Mouse (Mus musculus): ENCODE data around the gene Xrcc3.

Gene Xrcc3

DNA sequence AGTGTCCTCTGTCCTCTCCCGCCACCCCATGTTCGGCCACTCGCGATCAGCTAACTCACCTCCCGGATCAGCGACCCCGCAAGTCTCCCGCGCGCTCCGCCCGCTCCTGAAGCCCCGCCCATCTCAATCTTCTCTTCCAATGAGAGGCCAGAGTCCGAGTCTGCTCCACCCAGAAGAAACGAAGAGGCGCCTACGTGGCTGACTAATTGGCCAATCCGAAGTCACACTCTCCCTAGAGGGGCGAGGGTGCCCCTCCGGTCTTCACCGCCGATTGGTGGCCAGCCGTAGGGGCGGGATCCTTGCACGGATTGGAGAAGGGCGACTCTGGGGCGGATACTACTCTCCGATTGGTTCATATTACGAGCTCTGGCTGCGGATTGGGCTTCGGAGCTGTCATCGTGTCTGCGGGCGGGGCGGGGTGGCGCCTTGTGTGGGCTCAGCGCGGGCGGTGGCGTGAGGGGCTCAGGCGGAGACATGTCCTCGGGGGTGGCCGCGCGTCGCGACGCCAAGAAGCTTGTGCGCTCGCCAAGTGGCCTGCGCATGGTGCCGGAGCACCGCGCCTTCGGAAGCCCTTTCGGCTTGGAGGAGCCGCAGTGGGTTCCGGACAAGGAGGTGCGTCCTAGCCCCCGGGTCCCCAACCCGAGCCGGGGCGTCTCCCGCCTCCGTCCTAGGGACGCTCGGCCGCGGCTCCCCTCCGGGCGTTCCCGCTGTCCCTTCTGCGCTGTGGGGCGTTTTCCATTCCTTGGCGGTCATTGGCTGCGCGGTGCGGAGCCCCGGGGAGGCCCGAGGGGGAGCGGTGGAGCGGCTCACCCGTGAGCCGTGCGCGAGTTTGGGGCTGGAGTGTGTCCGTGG lies at the start of gene Xrcc3, which contains the start of gene Zfyve21:
Gene Xrcc3 (minus strand): TSS at position 108 of the 852 bp plus-strand sequence.
Gene Zfyve21 (plus strand): TSS at position 405 of the 852 bp plus-strand sequence.
- DNase-seq (ENCODE audit: low read depth, low spot score), result peak; percentile 99

DNA sequence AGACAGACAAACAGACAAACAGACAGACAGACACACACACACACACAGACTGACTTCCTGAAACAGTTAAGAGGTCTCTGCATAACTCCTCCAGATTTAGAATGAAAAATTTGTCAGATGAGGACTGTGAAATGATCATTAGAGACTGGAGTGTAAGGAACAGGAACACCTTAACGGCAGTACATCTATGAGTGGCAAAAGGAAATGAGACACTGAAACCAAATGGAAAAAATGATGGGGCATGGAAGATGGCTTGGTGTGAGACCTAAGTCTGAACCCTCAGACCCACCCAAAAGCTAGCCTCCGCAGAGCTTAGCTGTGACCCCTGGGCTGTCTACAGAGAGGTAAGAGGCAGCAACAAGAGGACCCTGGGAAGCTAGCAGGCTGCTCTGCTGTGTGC lies 41.8 kb upstream of the Xrcc3 start:
- no peak for DNase-seq (ENCODE audit: low read depth, low spot score)

DNA sequence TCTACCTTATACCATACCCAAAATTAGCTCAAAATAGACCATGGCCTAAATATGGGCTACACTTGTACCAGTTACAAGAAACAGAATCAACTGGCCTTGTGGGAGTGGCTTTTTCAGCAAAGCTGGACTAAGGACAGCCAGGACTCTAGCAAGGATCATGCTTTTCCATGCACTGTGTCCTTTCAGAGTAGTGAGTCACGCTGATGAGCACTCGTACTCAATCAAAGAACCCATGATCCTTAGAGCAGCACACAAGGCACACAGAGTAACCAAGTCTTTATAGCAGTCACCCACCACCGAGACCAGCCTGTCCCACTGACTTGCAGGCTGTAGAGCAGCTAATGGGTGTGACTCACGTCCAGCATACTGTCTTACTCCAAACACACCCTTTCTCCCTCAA lies 39.9 kb upstream of the Xrcc3 start:
- no peak for DNase-seq (ENCODE audit: low read depth, low spot score)

DNA sequence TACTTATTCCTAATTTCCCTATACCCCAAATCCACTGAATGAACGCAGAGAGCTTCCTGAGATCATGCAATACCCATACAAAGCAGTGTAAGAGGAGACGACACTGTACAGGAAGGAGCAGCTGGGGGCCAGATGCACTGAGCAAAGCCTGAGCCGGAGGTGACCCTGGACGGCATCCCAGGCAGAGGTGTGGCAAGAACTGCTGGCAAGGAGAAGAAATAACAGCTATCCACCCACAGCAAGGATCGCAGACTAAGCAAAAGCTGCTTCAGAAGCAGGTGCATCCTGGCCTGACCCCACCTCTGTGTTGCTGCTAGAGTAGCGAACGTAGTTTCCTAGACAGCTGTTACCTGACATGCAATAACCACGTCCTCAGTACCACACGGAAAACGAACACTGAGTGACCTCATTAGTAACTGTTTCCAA lies 39.4 kb upstream of the Xrcc3 start:
- DNase-seq (ENCODE audit: low read depth, low spot score), result peak; percentile 17

DNA sequence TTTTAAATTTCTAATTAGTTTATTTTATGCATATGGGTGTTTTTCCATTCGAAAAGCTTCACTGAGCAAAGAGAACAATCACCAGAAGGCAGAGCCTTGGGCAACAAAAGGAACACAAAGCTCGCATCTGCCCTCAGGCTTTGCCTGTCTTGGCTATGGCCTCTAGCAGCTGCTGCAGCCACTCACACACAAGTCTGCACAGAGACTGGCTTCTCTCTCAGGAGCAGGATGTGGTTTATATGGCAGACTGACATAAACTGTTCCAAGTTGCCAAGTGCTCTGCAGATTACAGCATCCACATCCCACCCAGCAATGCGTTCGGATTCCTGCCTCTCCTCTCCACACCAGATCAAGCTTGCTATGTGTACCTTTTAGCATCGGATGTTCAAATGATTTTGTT lies 38.1 kb upstream of the Xrcc3 start:
- no peak for DNase-seq (ENCODE audit: low read depth, low spot score)

DNA sequence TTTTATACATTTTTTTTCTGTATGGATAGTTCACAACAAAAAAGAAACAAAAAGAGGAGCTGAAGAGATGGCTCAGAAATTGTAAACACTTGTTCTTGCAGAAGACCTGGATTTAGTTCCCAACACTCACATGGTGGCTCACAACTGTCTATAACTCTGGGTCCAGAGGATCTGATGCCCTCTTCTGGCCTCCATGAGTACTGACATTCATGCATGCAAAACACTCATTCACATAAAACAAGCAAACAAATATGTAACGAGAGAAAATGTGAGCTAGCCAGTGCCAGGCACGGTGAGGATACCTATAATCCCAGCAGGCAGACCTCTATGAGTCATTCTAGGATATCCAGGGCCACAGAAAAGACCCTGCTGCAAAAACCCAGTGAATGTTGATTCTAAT lies 37.6 kb upstream of the Xrcc3 start:
- DNase-seq (ENCODE audit: low read depth, low spot score), result no peak

DNA sequence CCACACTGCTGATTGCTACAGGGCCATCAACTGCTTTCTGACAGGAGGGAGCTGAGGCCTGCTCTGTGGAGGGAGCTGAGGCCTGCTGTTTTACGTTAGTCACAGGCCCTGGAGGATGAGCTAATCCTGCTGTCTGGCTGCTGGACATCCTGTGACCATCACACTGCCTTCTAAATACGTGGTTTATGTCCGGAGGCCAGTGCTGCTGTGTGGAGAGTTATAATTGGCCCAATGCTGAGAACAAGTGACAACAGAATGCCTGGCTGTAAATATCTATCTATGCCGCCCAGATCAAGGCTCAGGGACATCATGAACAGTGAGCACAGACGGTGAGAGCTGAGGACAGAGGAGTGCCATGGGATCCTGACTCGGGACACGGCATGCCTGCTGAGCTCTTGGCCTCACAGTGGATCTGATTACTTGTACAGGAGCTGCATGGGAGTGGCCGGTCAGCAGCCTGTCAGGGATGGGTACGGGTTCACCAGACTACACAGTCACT lies 34.7 kb upstream of the Xrcc3 start:
- no peak for DNase-seq (ENCODE audit: low read depth, low spot score)

DNA sequence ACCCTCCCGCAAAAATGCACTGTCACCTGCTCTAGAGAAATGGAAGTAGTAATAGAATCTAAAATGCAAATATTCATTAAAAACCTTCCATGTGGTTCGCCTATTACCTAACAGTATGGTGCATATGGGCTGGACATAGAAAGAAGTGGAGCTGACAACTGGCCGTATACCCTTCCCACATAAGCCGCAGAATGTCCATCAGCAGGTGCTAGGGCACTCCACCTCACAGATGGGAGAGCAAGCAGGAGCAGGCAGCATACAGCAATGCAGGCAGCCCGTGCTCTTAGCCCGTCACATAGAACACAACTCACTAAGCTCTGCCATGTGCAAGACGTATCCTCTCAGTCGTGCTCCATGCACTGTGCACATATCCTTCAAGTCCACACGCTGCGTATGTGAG lies 33.1 kb upstream of the Xrcc3 start:
- no peak for DNase-seq (ENCODE audit: low read depth, low spot score)

DNA sequence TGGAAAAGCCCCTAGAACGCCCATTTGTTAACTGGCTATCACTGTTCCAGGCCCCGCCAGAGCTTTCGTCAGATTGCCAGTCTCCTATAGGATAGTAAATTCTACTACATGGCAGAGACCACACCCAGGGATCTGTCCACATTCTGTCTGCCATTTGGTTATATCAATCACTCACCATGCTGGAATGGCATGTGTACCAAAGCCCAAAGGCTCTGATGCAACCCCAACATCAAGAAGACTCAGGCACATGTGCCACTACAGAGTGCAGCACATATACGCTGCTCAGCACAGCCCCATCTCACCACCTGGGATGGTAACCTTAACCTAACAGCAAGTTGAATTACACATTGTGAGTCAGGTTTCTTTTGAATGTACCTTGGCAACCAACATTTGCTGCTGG lies 32.3 kb upstream of the Xrcc3 start:
- no peak for DNase-seq (ENCODE audit: low read depth, low spot score)

DNA sequence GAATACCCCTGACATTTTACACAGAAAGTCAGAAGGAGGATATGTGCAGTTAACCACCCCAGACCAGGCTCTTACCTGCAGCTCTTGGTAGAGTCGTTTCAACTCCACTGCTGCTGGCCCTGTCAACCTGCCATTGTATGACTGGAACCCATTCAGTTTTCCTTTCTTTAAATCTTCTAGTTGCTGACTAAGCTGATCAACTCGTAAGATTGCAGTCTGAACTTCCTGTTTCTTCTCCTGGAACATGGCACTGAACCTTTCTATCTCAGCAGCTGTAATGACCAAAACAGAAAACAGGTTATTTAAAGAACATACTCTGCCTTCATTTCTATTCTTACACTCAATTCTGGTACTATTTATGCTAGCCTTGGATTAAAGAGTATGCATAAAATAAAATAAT lies 29.8 kb upstream of the Xrcc3 start:
- no peak for DNase-seq (ENCODE audit: low read depth, low spot score)

DNA sequence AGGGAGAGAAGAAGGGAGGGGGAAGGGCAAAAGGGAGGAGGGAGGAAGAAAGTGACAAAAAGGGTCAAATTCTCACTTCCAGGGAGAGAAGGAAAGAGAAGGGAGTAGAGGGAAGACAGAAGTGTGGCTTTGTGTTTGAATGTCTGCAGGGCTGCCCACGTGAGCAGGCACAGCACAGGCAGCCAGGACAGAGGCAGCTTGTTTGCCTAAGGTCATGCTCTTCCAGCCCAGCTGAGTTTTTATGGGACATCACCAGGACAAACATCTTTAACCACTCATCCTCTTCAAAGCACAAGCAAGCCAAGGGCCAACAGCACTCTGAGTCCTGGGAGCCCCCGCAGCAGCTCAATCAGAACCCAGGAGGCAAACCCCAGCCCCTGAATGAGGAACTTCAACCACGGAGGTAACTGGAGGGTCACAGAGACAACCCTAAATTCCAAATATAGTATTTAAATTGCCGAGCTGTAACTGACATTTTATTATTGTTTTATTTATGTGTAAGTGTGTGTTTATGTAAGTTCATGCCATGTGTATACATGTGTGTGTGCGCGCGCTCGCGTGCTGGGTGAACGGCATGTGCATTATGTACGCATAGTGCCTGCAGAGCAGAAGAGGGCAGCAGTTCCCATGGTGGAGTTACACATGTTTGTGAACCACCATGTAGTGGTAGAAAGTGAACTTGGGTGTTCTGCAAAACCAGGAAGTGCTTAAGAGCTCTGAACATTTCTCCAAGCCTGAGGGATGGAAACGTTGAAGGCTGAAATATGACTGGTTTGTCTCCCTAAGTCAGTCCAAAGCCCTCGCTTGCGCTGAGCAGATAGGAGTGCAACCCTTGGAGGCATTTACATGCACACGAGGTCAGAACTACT lies 29.1 kb upstream of the Xrcc3 start:
- DNase-seq (ENCODE audit: low read depth, low spot score), result no peak

DNA sequence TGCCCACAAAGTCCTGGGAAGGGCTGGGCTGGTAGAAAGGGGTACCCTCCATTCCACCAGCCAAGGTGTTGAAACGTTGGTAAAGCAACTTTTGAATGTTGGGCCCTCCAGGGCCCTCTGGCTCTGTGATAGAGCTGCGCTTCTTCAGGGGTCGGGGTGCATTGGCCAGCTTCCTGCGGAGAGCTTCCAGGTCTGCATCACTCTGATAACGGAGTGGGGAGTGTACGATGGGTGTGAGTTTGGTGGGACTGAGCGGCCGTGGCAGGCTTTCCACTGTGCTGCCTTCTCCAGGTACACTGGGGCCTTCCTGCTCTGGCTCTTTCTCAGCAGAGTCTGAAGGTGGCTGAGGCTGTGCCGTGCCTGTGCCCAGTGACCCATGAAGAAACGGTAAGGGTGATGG lies 19.8 kb upstream of the Xrcc3 start:
- no peak for DNase-seq (ENCODE audit: low read depth, low spot score)

DNA sequence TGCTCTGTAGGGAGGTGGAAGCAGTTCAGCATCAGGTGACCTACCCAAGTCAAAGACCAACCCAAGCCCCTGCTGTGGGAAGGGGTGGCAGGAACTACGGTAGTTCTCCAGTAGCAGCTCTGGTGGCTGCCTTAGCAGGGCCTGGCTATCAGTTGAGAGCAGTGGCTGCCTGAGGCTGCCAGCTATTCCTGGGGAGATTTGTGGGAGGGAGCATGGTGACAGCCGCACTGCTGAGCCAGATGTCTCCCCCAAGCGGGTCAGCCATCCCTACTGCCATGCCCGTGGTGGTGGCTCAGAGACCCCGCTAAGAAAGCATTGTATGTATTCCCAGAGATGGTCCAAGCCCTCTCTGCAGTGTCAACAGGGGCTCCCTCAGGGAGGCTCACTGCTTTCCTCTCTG lies 19.0 kb upstream of the Xrcc3 start:
- no peak for DNase-seq (ENCODE audit: low read depth, low spot score)

DNA sequence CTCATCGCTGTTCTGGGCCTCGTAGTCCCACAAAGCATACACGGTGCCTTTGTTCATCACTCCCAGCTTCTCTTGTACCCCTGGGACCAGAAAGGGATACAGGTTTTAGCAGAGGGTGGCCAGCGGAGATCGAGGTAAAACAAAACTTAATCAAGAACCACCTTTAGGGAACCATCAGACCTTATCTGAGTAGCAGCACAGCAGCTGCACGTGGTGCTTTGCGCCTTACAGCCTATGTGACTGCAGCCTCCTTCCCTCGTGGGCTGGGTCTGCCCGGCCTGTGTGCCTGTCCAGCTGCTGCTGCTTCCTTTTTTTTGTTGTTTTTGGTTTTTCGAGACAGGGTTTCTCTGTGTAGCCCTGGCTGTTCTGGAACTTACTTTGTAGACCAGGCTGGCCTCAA lies 16.7 kb upstream of the Xrcc3 start:
- DNase-seq (ENCODE audit: low read depth, low spot score), result no peak

DNA sequence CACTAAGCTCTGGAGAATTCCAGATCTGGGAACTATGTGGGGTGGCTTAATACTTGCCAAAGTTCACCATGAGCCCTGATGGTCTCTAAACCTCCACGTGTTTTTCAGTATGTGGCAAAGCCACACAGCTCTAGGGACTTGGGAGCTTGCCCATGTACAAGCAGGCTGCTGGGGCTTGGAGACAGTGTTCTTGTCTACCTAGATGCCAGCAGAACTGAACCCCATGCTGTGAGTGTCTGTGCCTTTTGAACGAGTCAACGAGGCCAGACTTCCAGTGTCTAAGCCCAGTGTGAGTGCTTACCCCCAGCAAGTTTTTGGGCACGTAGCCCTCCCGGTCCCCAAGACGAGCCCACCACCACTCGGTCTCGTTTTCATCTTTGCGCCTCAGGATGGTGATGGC lies 16.3 kb upstream of the Xrcc3 start:
- DNase-seq (ENCODE audit: low read depth, low spot score), result no peak

DNA sequence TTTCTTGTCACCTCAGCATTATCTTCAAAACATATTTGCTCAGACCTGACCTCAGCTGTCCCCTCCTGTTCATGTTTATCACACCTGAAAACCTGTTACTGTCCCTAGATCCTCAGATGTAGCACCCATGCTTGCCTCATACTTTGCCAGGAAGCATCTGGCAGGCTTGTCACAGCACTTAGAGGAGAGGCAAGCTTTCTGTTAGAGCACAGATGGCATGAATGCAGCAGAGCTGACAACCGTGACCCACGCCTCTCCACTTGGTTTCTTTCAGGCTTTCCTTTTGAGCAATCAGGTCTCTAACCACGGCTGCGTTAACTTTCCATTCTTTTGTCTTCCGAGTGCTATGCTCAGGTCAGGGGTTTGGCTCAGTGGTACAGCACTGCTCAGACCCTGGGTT lies 15.8 kb upstream of the Xrcc3 start:
- no peak for DNase-seq (ENCODE audit: low read depth, low spot score)

DNA sequence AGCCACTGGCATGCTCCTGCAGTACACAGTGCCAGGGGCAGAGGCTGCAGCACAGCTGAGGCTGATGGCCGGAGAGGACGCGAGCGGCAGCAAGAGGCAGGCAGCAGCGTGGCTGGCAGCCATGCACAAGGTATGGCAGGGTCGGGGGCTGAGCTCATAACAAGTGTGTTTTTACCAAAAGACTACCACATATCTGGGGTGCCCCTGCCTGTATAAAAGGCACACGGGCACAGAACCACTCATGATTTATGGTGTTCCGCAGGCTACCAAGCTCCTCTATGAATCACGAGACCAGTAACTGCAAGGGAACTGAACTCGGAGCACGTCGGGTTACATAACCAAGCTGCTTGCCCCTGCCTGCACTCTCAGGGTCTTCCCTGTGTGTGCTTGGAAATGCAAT lies 13.9 kb upstream of the Xrcc3 start:
- DNase-seq (ENCODE audit: low read depth, low spot score), result no peak

DNA sequence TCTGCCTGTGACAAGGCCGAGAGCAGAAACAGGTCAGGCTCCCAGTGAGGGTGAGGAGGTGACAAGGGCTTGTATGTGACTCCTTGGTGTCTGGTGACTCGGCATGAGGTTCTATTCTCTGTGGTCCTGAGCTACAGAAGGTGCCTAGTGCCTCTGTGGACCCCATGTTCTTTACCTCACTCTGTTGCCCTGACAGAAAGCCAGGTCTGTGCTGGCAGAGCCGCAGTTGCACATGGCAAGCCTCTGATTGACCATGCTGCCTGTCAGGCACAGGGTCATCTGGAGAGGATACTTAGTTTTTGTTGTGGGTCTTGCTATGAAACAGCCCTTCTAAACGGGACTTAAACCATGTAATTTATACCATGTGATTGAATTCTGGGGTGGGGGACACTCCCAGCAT lies 8.3 kb upstream of the Xrcc3 start:
- DNase-seq (ENCODE audit: low read depth, low spot score), result no peak

DNA sequence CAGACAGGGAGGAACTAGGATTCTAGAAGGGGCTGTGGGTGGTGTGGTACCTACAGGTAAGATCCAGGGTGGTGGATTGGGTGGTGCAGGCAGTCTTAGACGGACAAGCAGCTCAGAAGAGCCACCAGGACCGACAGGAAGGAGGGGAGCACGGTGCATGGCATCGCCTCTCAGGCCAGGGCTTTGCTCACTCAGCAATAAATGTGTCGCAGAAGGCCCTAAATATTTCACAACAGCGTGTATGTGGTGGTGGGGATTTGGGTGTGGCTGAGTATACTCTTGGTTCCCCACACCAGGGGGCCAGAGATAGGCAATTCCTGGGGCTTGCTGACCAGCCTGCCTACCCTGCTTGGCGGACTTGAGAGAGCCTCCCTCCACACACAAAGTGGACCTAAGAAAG lies 7.0 kb upstream of the Xrcc3 start:
- no peak for DNase-seq (ENCODE audit: low read depth, low spot score)

DNA sequence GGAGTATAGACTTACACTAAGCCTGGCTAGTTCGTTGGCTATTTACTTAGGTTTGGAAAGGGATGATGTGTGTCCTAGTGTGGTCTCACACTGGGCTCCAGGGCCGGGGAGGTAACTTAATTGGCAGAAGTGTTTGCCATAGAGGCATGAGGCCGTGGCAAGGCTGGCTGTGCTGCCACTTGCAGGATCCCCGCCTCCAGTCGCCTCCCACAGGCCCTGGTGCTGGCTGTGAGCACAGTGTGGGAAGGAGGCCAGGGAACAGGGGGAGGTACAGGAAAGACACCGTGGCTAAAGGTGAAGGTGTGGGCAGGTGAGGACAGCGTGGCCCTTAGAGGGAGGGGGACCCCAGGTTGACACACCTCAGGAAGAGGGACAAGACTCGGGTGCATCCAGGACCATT lies 6.3 kb upstream of the Xrcc3 start:
- no peak for DNase-seq (ENCODE audit: low read depth, low spot score)

DNA sequence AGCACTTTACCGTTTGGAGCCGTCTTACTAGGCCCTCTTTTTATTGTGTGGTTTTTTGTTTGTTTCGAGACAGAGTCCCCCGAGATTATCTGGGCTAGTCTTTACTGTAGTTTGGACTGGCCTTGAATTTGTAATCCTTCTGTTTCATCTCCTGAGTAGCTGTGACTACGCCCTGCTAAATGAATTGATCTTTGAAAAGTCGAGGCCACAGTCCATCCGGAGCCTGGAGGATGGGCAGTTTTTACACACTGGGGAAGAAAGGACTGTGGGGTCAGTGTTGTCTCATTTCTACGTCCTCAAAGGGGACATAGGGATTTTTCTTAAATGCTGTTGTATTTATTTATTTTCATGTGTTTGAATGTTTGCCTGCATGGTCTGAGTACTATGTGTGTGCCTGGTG lies 4.3 kb upstream of the Xrcc3 start:
- no peak for DNase-seq (ENCODE audit: low read depth, low spot score)

DNA sequence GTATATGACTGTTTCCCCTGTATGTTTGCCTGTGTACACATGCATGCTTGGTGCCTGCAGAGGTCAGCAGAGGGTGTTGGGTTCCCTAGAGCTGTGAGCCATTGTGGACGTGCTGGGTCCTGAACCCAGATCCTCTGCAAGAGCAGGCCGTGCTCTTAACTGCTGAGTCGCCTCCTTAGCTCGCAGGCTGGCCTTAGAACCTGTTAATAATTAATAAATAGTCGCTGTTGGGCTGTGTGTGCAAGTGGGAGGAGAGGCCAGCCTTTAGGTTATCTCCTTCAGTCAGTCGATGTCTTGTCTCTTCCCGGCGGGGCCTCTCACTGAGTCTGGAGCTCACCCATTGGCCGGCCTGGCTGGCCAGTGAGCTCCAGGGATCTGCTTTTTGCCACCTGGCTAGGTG lies 3.3 kb upstream of the Xrcc3 start:
- DNase-seq (ENCODE audit: low read depth, low spot score), result no peak

DNA sequence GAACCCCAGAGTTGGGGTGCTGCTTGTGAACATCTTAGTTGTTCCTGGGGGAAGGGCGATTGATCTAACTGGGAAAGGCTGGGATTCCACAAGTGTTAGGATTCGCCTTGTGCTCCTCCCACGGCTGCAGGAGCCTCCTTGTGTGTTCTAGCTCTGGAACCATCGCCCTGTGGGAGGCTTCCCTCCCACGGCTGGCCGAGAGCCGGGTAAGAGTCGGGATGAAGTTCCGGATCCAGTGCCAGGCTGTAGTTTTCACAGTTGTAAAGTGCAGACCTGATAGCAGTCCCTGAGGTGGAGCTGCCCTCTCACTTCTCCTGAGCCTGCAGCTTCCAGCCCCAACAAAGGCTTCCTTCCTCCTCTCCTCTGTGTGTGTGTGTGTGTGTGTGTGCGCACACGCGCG lies 2.9 kb upstream of the Xrcc3 start:
- no peak for DNase-seq (ENCODE audit: low read depth, low spot score)
